Mouse (Mus musculus) myocyte (in vitro differentiated cells): ENCODE results near the gene Syde2. TPM values are rescaled to one million over a fixed set of nuclear protein-coding genes. Genes with fewer than 3 reads are reported as not detected.
A peak's percentile ranks its signal among the peaks of the same experiment; 100 is the strongest.

Source experiments
- H3K27me3 ChIP-seq: one replicate; pipeline ENCODE4 v1.6.1; 2011; ENCODE audit not compliant: control insufficient read depth, insufficient read depth, insufficient read length
- H3K36me3 ChIP-seq: one replicate; pipeline ENCODE4 v1.6.1; 2011; ENCODE audit not compliant: control insufficient read depth, insufficient read depth
- H3K4me2 ChIP-seq: one replicate; pipeline ENCODE4 v1.6.1; 2011; ENCODE audit warnings: low read depth, control low read depth
- H3K4me3 ChIP-seq: one replicate; pipeline ENCODE4 v1.5.1; 2011; ENCODE audit warnings: mild to moderate bottlenecking, control low read depth, moderate library complexity
- H3K79me2 ChIP-seq: one replicate; pipeline ENCODE4 v1.6.1; 2011; ENCODE audit not compliant: control insufficient read depth, insufficient read depth
- H3ac ChIP-seq: one replicate; pipeline ENCODE4 v1.6.1; 2011; ENCODE audit not compliant: control insufficient read depth, insufficient read length
- CEBPB ChIP-seq: IDR thresholded peaks from 2 replicates; pipeline ENCODE4 v1.6.1; 2011; ENCODE audit warnings: mild to moderate bottlenecking, moderate library complexity; ENCODE audit not compliant: poor library complexity, insufficient read depth, severe bottlenecking
- E2F4 ChIP-seq: IDR thresholded peaks from one replicate; pipeline ENCODE4 v1.6.1; 2011; ENCODE audit warnings: mild to moderate bottlenecking, control low read depth, moderate library complexity; ENCODE audit not compliant: insufficient read depth
- MAX ChIP-seq: IDR thresholded peaks from one replicate; pipeline ENCODE4 v1.6.1; 2011; ENCODE audit warnings: low read depth, mild to moderate bottlenecking, control low read depth
- MYOD1 ChIP-seq, 3 experiments: IDR thresholded peaks; one replicate each; pipeline ENCODE4 v1.6.1; 2011; ENCODE audit warnings: control low read depth in 2 of 3, low read depth in 2 of 3, mild to moderate bottlenecking in 2 of 3, moderate library complexity in 1 of 3; ENCODE audit not compliant: insufficient read length in 2 of 3, control insufficient read depth in 1 of 3
- MYOG ChIP-seq, 3 experiments: IDR thresholded peaks; one replicate each; pipeline ENCODE4 v1.6.1; 2011; ENCODE audit warnings: control low read depth in 2 of 3, low read depth in 2 of 3, mild to moderate bottlenecking in 2 of 3; ENCODE audit not compliant: insufficient read length in 2 of 3, control insufficient read depth in 1 of 3, insufficient read depth in 1 of 3
- POLR2A ChIP-seq: IDR thresholded peaks from one replicate; pipeline ENCODE4 v1.6.1; 2011; ENCODE audit warnings: low read depth, mild to moderate bottlenecking, control low read depth, moderate library complexity; ENCODE audit not compliant: insufficient read length
- POLR2AphosphoS2 ChIP-seq: IDR thresholded peaks from one replicate; pipeline ENCODE4 v1.6.1; 2011; ENCODE audit warnings: low read depth, control low read depth; ENCODE audit not compliant: insufficient read length
- REST ChIP-seq: IDR thresholded peaks from one replicate; pipeline ENCODE4 v1.6.1; 2011; ENCODE audit warnings: mild to moderate bottlenecking, control low read depth, moderate library complexity; ENCODE audit not compliant: insufficient read depth, insufficient read length
- SRF ChIP-seq: IDR thresholded peaks from one replicate; pipeline ENCODE4 v1.6.1; 2011; ENCODE audit warnings: low read depth; ENCODE audit not compliant: control insufficient read depth, insufficient read length
- TCF12 ChIP-seq: IDR thresholded peaks from one replicate; pipeline ENCODE4 v1.6.1; 2011; ENCODE audit warnings: mild to moderate bottlenecking, control low read depth; ENCODE audit not compliant: poor library complexity, insufficient read depth, severe bottlenecking
- TCF3 ChIP-seq: IDR thresholded peaks from one replicate; pipeline ENCODE4 v1.6.1; 2011; ENCODE audit warnings: low read depth, control low read depth; ENCODE audit not compliant: insufficient read length
- USF1 ChIP-seq: IDR thresholded peaks from one replicate; pipeline ENCODE4 v1.6.1; 2011; ENCODE audit warnings: low read depth, mild to moderate bottlenecking, control low read depth, moderate library complexity
- polyA plus RNA-seq: library from polyadenylated mRNA; unstranded; fragments of >200 nt; fragmentation: generic; extraction: Trizol; gene quantifications from one replicate; pipeline ENCODE4 v1.2.1, GENCODE M21; 2012; ENCODE audit warnings: missing spikeins

Gene Syde2
- polyA plus RNA-seq, 1 experiment = 0.73 TPM

DNA sequence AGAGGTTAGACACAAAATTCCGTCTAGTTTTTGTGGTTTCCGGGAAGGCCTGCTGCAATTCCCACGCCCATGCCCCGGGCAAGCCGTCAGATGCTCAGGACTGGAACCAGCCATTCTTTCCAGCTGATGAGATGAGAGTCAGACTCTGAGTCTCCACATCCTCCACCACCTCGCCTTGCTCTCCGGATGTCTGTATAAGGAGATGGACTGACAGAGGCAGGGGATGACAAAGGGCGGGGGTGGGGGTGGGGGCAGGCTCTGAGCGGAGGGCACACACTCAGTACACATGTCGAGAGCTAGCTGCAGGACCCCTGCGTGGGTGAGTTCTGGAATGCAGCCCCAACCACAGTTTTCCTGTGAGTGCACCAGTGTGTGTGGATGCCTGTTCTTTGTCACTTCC is 57.3 kb downstream of the Syde2 start:
- H3K36me3 ChIP-seq = no peaks in the 10 kb centered on the region
- no peak overlapping the region for H3ac ChIP-seq
- no peaks in the 10 kb centered on the region for H3K79me2 ChIP-seq
- no peaks in the 10 kb centered on the region for H3K27me3 ChIP-seq
- H3K4me3 ChIP-seq = no peak overlapping the region
- TF ChIP-seq TCF12 = no peak
- no peak for TF ChIP-seq E2F4
- no peak for TF ChIP-seq MAX
- TF ChIP-seq POLR2AphosphoS2 = no peak
- TF ChIP-seq USF1 = no peak
- TF ChIP-seq SRF = peak; percentile 21
- TF ChIP-seq TCF3 = no peak
- TF ChIP-seq CEBPB = no peak
- TF ChIP-seq POLR2A = no peak
- TF ChIP-seq MYOD1 (IDR thresholded peaks at IDR 0.05; ENCODE audit: control insufficient read depth in 1 of 3, insufficient read length in 2 of 3, low read depth in 2 of 3) = peak in 1 of 3 experiments; percentile 13
- TF ChIP-seq MYOG (IDR thresholded peaks at IDR 0.05; ENCODE audit: control insufficient read depth in 1 of 3, insufficient read depth in 1 of 3, insufficient read length in 2 of 3, low read depth in 2 of 3) = no peak
- no peak for TF ChIP-seq REST
- H3K4me2 ChIP-seq = peak overlapping the region; percentile 57

GRCm38 (mm10) chr3:146046076-146046475 is 58.4 kb downstream of the Syde2 start:
- no peak overlapping the region for H3K4me2 ChIP-seq
- no peaks in the 10 kb centered on the region for H3K27me3 ChIP-seq
- H3K79me2 ChIP-seq = no peaks in the 10 kb centered on the region
- H3ac ChIP-seq = no peak overlapping the region
- no peak overlapping the region for H3K4me3 ChIP-seq
- TF ChIP-seq TCF12 (no peak), USF1 (no peak), REST (no peak), CEBPB (no peak), MAX (no peak)
- no peaks in the 10 kb centered on the region for H3K36me3 ChIP-seq

GRCm38 (mm10) chr3:146047704-146048207 is 60.1 kb downstream of the Syde2 start:
- Histone ChIP-seq H3K4me2 (no peak overlapping the region), H3ac (no peak overlapping the region), H3K4me3 (no peak overlapping the region), H3K27me3 (no peaks in the 10 kb centered on the region), H3K36me3 (no peaks in the 10 kb centered on the region), H3K79me2 (no peaks in the 10 kb centered on the region)
- TF ChIP-seq TCF12 (no peak), MAX (no peak), TCF3 (no peak), MYOD1 (IDR thresholded peaks at IDR 0.05; ENCODE audit: control insufficient read depth in 1 of 3, insufficient read length in 2 of 3, low read depth in 2 of 3) (no peak), REST (no peak), SRF (no peak), E2F4 (no peak), USF1 (no peak), CEBPB (no peak), POLR2AphosphoS2 (no peak), POLR2A (no peak), MYOG (IDR thresholded peaks at IDR 0.05; ENCODE audit: control insufficient read depth in 1 of 3, insufficient read depth in 1 of 3, insufficient read length in 2 of 3, low read depth in 2 of 3) (no peak)

DNA sequence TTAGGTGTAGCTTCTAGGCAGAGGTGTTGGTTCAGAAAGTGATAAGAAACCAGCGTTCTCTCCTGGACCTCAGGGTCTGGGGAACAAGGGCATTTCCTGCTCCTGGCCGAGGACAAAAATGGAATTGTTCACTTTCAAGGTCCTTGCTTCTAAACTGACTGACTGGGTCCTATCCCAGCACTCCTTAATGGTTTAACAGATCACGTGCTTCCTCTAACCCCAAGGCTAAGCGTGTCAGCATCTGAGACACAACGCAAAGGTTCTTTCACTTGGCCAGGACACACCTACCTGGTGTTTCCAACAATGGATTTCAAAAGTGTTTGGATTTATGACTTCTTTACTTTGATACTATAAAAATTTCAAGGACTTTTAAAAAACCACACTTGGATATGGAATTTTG is 62.3 kb downstream of the Syde2 start:
- no peak overlapping the region for H3K4me2 ChIP-seq
- TF ChIP-seq MYOD1 (IDR thresholded peaks at IDR 0.05; ENCODE audit: control insufficient read depth in 1 of 3, insufficient read length in 2 of 3, low read depth in 2 of 3) = no peak
- no peak for TF ChIP-seq TCF3
- no peak for TF ChIP-seq REST
- TF ChIP-seq MYOG (IDR thresholded peaks at IDR 0.05; ENCODE audit: control insufficient read depth in 1 of 3, insufficient read depth in 1 of 3, insufficient read length in 2 of 3, low read depth in 2 of 3) = no peak
- no peak for TF ChIP-seq CEBPB
- no peak for TF ChIP-seq MAX
- TF ChIP-seq E2F4 = no peak
- TF ChIP-seq USF1 = no peak
- TF ChIP-seq SRF = no peak
- no peak for TF ChIP-seq POLR2AphosphoS2
- no peak for TF ChIP-seq TCF12
- TF ChIP-seq POLR2A = no peak
- no peaks in the 10 kb centered on the region for H3K36me3 ChIP-seq
- H3K79me2 ChIP-seq = no peaks in the 10 kb centered on the region
- H3ac ChIP-seq = no peak overlapping the region
- no peak overlapping the region for H3K4me3 ChIP-seq
- peaks cover 5% of the 10 kb centered on the region for H3K27me3 ChIP-seq

GRCm38 (mm10) chr3:146051277-146052007 is 63.8 kb downstream of the Syde2 start:
- H3K4me3 ChIP-seq = no peak overlapping the region
- H3K27me3 ChIP-seq = peaks cover 8% of the 10 kb centered on the region
- no peaks in the 10 kb centered on the region for H3K36me3 ChIP-seq
- no peak for TF ChIP-seq REST
- no peak for TF ChIP-seq SRF
- no peak for TF ChIP-seq MYOD1 (IDR thresholded peaks at IDR 0.05; ENCODE audit: control insufficient read depth in 1 of 3, insufficient read length in 2 of 3, low read depth in 2 of 3)
- no peak for TF ChIP-seq POLR2AphosphoS2
- TF ChIP-seq MAX = no peak
- no peak for TF ChIP-seq TCF3
- no peak for TF ChIP-seq USF1
- no peak for TF ChIP-seq MYOG (IDR thresholded peaks at IDR 0.05; ENCODE audit: control insufficient read depth in 1 of 3, insufficient read depth in 1 of 3, insufficient read length in 2 of 3, low read depth in 2 of 3)
- TF ChIP-seq TCF12 = no peak
- no peak overlapping the region for H3K4me2 ChIP-seq
- no peak overlapping the region for H3ac ChIP-seq
- no peaks in the 10 kb centered on the region for H3K79me2 ChIP-seq
